ENCODE assay signal across 19 mouse cellular contexts in the genomic region with DNA sequence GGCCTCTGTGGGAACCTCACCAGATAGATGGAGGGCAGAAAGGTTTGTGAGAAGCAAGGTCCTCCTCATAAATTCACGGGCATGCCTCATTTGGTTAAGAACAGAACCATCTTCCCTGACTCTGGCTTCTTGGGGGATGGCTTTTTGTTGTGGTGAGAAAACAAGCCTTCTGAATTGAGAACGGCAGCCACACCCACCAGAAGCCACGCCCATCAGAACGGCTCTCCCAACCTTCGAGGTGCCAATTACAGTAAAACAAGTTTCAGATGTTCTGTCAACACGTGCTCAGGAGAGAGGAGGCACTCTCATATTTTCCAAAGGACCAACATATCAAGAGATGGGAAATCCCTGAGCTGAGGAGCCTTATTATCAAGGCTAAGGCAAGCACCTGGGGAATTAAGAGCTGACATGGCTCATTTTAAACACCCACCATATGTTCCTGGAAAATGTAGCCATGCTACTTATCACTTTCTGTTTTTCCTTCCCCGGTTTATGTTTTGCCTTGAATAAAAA.
A peak's percentile ranks its signal among the peaks of the same experiment; 100 is the strongest.
DNase-seq lines count a peak whose midpoint lies in the region; ATAC-seq lines count a peak whose summit lies in the region.
"Had no signal": no experiment of that assay in that cellular context is flagged by ENCODE, and none has a peak within 500 bp of the region (broad histone marks: within the 10 kb centered on the region; RNA-seq: fewer than 3 reads in every experiment).

No protein-coding gene starts in this region.

- H3K9ac ChIP-seq in forebrain, embryonic 15.5 days (replicated peaks): no peak overlapping the region
- no peak overlapping the region for H3K9ac ChIP-seq in forebrain, embryonic 12.5 days
- H3K9ac ChIP-seq in hindbrain, embryonic 13.5 days: no peak overlapping the region
- H3K9ac ChIP-seq in hindbrain, embryonic 14.5 days: no peak overlapping the region
- H3K9ac ChIP-seq in embryonic facial prominence, embryonic 13.5 days: no peak overlapping the region
- H3K9ac ChIP-seq: intestine, embryonic 15.5 days; liver, embryonic 14.5 days had no signal

- WGBS in forebrain, embryonic 15.5 days: 37% methylated on average over 7 of the region's 7 CpGs
- 35% methylated on average over 7 of the region's 7 CpGs for WGBS in forebrain, embryonic 12.5 days
- 39% methylated on average over 7 of the region's 7 CpGs for WGBS in hindbrain, embryonic 13.5 days
- WGBS in hindbrain, embryonic 14.5 days: 38% methylated on average over 7 of the region's 7 CpGs
- whole genome bisulfite sequencing in embryonic facial prominence, embryonic 13.5 days: 12% methylated on average over 7 of the region's 7 CpGs

- H3K4me3 ChIP-seq in forebrain, embryonic 15.5 days: no peak overlapping the region
- H3K4me3 ChIP-seq in forebrain, embryonic 12.5 days (replicated peaks): no peak overlapping the region
- H3K4me3 ChIP-seq in hindbrain, embryonic 13.5 days: no peak overlapping the region
- H3K4me3 ChIP-seq in hindbrain, embryonic 14.5 days (replicated peaks; ENCODE audit: low read length): no peak overlapping the region
- no peak overlapping the region for H3K4me3 ChIP-seq in embryonic facial prominence, embryonic 13.5 days
- H3K4me3 ChIP-seq: intestine, embryonic 15.5 days; left cerebral cortex, adult 2 months had no signal

- peaks cover 7% of the 10 kb centered on the region for H3K36me3 ChIP-seq in forebrain, embryonic 15.5 days
- H3K36me3 ChIP-seq in forebrain, embryonic 12.5 days (replicated peaks): peaks cover 8% of the 10 kb centered on the region; the same call in 1 of the 2 replicates
- no peaks in the 10 kb centered on the region for H3K36me3 ChIP-seq in hindbrain, embryonic 13.5 days
- H3K36me3 ChIP-seq in hindbrain, embryonic 14.5 days (replicated peaks; ENCODE audit: control insufficient read depth, insufficient read depth): peaks cover 3% of the 10 kb centered on the region
- H3K36me3 ChIP-seq in embryonic facial prominence, embryonic 13.5 days: no peaks in the 10 kb centered on the region
- H3K36me3 ChIP-seq: intestine, embryonic 15.5 days had no signal

- no peaks in the 10 kb centered on the region for H3K27me3 ChIP-seq in forebrain, embryonic 15.5 days
- H3K27me3 ChIP-seq in forebrain, embryonic 12.5 days: no peaks in the 10 kb centered on the region
- no peaks in the 10 kb centered on the region for H3K27me3 ChIP-seq in hindbrain, embryonic 13.5 days
- H3K27me3 ChIP-seq in hindbrain, embryonic 14.5 days (ENCODE audit: control insufficient read depth, insufficient read depth, low read length): no peaks in the 10 kb centered on the region
- no peaks in the 10 kb centered on the region for H3K27me3 ChIP-seq in embryonic facial prominence, embryonic 13.5 days
- H3K27me3 ChIP-seq: intestine, embryonic 15.5 days had no signal

- no peak for ATAC-seq in forebrain, embryonic 15.5 days (replicated peaks)
- no peak for ATAC-seq in forebrain, embryonic 12.5 days (ENCODE audit: low FRiP score)
- ATAC-seq in hindbrain, embryonic 13.5 days (ENCODE audit: low FRiP score): no peak
- no peak for ATAC-seq in hindbrain, embryonic 14.5 days (ENCODE audit: low FRiP score)
- no peak for ATAC-seq in embryonic facial prominence, embryonic 13.5 days (ENCODE audit: insufficient number of reproducible peaks, insufficient read depth, low FRiP score, low TSS enrichment, low read depth)
- ATAC-seq: intestine, embryonic 15.5 days had no signal

- H3K4me2 ChIP-seq in forebrain, embryonic 15.5 days (replicated peaks): no peak overlapping the region
- no peak overlapping the region for H3K4me2 ChIP-seq in forebrain, embryonic 12.5 days
- no peak overlapping the region for H3K4me2 ChIP-seq in hindbrain, embryonic 13.5 days
- no peak overlapping the region for H3K4me2 ChIP-seq in hindbrain, embryonic 14.5 days (replicated peaks)
- H3K4me2 ChIP-seq in embryonic facial prominence, embryonic 13.5 days: peak overlapping the region; percentile 20
- H3K4me2 ChIP-seq: intestine, embryonic 15.5 days; midbrain, embryonic 11.5 days had no signal

- no peaks in the 10 kb centered on the region for H3K9me3 ChIP-seq in forebrain, embryonic 15.5 days
- H3K9me3 ChIP-seq in forebrain, embryonic 12.5 days: no peaks in the 10 kb centered on the region
- no peaks in the 10 kb centered on the region for H3K9me3 ChIP-seq in hindbrain, embryonic 13.5 days
- no peaks in the 10 kb centered on the region for H3K9me3 ChIP-seq in hindbrain, embryonic 14.5 days (ENCODE audit: control insufficient read depth, low read length)
- no peaks in the 10 kb centered on the region for H3K9me3 ChIP-seq in embryonic facial prominence, embryonic 13.5 days
- H3K9me3 ChIP-seq: intestine, embryonic 15.5 days had no signal

- no peak for DNase-seq in hindbrain, embryonic 14.5 days (ENCODE audit: low spot score)
- DNase-seq in ES-CJ7 (ENCODE audit: low read depth, low spot score): peak; percentile 16
- DNase-seq in left cerebral cortex, adult 9 months (ENCODE audit: low spot score in 2 of 2): no peak
- no peak for DNase-seq in layer of hippocampus, adult 18-20 months (ENCODE audit: low spot score in 2 of 2)
- DNase-seq: adrenal gland, postnatal 14 days; B cell, adult 2 months; cerebellum, adult 11-12 months; cerebellum, postnatal 36 days; gastrocnemius, postnatal 10 days; kidney, adult 9 months; kidney, postnatal 25 days had no signal

- H3K27ac ChIP-seq in forebrain, embryonic 15.5 days (replicated peaks): peak overlapping the region; percentile 19; the same call in 1 of the 2 replicates
- H3K27ac ChIP-seq in forebrain, embryonic 12.5 days: no peak overlapping the region
- H3K27ac ChIP-seq in hindbrain, embryonic 13.5 days: peak overlapping the region; percentile 44; the same call in 1 of the 2 replicates
- no peak overlapping the region for H3K27ac ChIP-seq in hindbrain, embryonic 14.5 days
- no peak overlapping the region for H3K27ac ChIP-seq in embryonic facial prominence, embryonic 13.5 days
- H3K27ac ChIP-seq: intestine, embryonic 15.5 days; left cerebral cortex, adult 2 months; liver, embryonic 14.5 days had no signal

- peaks cover 42% of the 10 kb centered on the region for H3K4me1 ChIP-seq in forebrain, embryonic 15.5 days
- H3K4me1 ChIP-seq in forebrain, embryonic 12.5 days: peaks cover 4% of the 10 kb centered on the region; the same call in 1 of the 2 replicates
- peaks cover 20% of the 10 kb centered on the region for H3K4me1 ChIP-seq in hindbrain, embryonic 13.5 days (replicated peaks)
- H3K4me1 ChIP-seq in hindbrain, embryonic 14.5 days (replicated peaks; ENCODE audit: control insufficient read depth, insufficient read depth, low read length): no peaks in the 10 kb centered on the region
- H3K4me1 ChIP-seq in embryonic facial prominence, embryonic 13.5 days: peaks cover 26% of the 10 kb centered on the region; the same call in 1 of the 2 replicates
- H3K4me1 ChIP-seq: intestine, embryonic 15.5 days had no signal

Comparison
In these comparisons a context has a peak if more than half of its experiments do, and no peak if none do; other contexts are left out.
1. H3K27ac ChIP-seq: peak in forebrain, embryonic 15.5 days (single experiment) and hindbrain, embryonic 13.5 days (single experiment); none in forebrain, embryonic 12.5 days (single experiment), hindbrain, embryonic 14.5 days (single experiment) and embryonic facial prominence, embryonic 13.5 days (single experiment).